Mouse (Mus musculus): ENCODE data around the gene Twnk.

- TF ChIP-seq POLR2A (IDR thresholded peaks at IDR 0.05; ENCODE audit: low read depth, low read length) (no peak), CTCF (IDR thresholded peaks at IDR 0.05; ENCODE audit: extremely low read depth, insufficient read depth, insufficient read length, insufficient replicate concordance) (no peak)
Observed at GRCm38 (mm10) chr19:45028746-45029145, 23.3 kb downstream of the Twnk start.

Measured in spleen, adult 2 months (tissue).